Mouse (Mus musculus) small intestine, adult 2 months (tissue): ENCODE data around the gene Dram1.

Experiments used
- CTCF ChIP-seq: fragments of 200-500 bp; IDR thresholded peaks from 2 replicates; pipeline ENCODE4 v1.5.1; 2012; ENCODE audit warnings: low read depth, mild to moderate bottlenecking, control low read depth, inconsistent platforms, low read length, moderate library complexity, mixed read lengths; ENCODE audit not compliant: insufficient replicate concordance, insufficient read length; ENCODE audit errors: extremely low read depth
- POLR2A ChIP-seq: fragments of 200-500 bp; IDR thresholded peaks from 2 replicates; pipeline ENCODE4 v1.6.1; 2012; ENCODE audit warnings: low read depth, mild to moderate bottlenecking, control low read depth, inconsistent platforms, low read length, moderate library complexity

DNA sequence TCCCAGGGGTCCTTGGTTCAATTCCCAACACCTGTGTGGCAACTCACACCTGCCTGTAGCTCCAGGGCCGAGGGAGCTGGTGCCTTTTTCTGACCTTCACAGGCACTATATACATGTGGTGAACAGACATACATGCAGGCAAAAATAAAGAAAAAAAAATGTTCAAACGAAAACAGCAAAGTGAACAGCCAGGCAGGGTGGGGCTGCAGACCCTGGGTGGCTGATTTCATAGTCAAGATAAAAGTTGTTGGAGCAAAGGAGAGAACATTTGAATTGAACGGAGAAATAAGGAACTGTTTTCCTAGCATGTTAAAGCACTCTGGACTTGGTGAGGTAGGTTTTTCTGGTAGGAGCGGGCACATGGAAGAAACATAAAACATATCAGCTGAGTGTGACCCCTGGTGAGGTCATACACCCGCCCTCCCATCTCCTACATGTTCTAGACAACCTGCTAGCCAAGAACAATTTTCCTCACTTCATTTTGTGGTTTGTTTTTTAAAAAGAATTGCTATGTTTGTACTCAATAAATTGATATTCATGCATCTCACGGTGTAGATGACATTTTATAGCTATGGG lies 19.9 kb upstream of the Dram1 start:
- TF ChIP-seq POLR2A (no peak), CTCF (no peak)
